Mouse (Mus musculus): ENCODE results near the gene 4930442H23Rik. TPM values are rescaled to one million over a fixed set of nuclear protein-coding genes. Genes with fewer than 3 reads are reported as not detected.
"Not testable (repeated sequence)": the region's sequence is repeated elsewhere in the genome, so short reads cannot be mapped to it uniquely, and the experiment has no call there.

4930442H23Rik gene
- total RNA-seq, 1 experiment from 2014 or later = not detected

GRCm38 (mm10) chr10:81197305-81197704, 13.7 kb upstream of the 4930442H23Rik start:
- no peak for DNase-seq

- no peak for DNase-seq
Measured at GRCm38 (mm10) chr10:81196470-81197065, 12.9 kb upstream of the 4930442H23Rik start.

DNA sequence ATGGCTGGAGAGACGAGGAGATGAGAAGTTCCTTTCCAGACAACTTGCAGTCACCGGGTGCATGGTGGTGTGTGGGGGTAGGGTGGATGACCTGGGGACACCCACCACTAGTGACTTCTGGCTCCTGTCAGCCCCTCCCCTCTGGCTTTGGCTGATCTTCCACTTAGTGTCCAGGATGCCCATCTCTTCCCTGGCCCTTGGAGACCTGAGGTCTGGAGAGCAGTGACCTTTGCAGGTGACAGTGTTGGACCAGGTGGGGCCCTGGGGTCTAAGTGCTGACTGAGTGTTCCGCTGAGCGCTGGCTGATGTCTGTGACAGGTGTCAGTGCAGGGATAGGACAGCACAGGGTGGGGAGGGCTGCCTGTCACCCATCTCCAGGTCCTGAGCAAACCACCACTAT, 11.7 kb upstream of the 4930442H23Rik start:
- DNase-seq = no peak

GRCm38 (mm10) chr10:81193991-81194774, 10.5 kb upstream of the 4930442H23Rik start:
- no peak for DNase-seq

DNA sequence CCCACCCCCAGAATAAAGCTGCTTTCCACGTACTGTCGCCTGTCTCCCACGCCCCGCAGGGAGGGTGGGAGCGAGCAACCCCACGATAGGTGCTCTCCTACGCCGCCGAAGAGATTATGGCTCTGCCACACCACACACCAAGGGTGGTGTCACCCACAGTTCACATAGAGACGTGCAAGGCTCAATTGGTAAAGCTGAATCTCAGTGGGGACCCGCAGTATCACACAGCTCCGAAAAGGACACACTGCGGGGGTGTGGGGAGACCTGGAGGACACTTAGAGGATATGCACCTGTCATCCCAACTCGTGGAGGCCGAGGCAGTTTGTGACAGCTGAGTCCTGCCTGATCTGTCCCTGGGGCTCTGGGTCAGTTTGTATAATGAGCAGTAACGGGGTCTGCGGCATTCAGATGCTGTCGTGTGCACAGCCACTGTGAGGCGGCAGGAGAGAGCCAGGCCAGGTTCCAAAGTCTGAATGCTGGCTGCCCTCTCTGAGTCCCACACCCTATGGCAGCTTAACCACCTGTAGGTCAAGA, 9.4 kb upstream of the 4930442H23Rik start:
- no peak for DNase-seq

DNA sequence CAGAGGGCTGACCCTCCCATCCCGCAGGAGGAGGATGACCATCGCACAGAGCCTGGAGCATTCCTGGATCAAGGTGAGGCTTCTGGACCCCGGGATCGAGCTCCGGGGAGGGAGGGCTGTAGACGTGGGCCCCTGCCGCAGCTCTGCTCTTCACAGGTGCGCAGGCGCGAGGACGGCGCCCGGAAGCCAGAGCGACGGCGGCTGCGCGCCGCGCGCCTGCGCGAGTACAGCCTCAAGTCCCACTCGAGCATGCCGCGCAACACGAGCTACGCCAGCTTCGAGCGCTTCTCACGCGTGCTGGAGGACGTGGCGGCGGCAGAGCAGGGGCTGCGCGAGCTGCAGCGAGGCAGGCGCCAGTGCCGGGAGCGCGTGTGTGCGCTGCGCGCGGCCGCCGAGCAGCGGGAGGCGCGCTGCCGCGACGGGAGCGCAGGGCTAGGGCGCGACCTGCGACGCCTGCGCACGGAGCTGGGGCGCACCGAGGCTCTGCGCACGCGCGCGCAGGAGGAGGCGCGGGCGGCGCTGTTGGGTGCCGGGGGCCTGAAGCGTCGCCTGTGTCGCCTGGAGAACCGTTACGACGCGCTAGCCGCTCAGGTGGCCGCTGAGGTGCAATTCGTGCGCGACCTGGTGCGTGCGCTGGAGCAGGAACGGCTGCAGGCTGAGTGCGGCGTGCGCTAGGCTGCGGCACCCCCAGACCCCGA, 8.8 kb upstream of the 4930442H23Rik start:
- peak; percentile 90 for DNase-seq

- no peak for DNase-seq
Measured at GRCm38 (mm10) chr10:81191342-81191982, 7.8 kb upstream of the 4930442H23Rik start.

- DNase-seq = no peak
Measured at GRCm38 (mm10) chr10:81190912-81191321, 7.3 kb upstream of the 4930442H23Rik start.

DNA sequence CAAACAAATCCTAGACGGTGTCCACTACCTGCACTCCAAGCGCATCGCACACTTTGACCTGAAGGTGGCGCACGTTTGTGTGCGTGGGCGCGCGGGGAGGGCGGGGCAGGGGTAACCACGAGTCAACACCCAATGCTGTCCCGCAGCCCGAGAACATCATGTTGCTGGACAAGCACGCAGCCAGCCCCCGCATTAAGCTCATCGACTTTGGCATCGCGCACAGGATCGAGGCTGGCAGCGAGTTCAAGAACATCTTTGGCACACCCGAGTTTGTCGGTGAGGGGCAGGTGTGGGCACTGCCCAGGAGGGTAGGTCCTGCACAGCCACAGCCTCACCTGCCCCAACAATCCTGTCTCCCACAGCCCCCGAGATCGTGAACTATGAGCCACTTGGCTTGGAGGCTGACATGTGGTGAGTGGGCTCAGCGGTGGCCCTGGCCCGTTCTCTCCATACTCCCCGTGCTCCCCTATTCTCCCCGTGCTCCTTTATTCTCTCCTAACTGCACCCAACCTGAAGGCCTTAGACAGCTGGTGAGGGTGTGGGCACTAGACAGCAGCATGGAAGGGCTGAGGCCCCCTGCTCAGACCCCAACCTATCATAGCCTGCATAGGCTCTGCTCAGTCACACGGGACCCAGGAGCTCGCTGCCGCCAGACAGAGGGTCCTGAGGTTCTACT, 6.7 kb upstream of the 4930442H23Rik start:
- peak; percentile 64 for DNase-seq

GRCm38 (mm10) chr10:81189821-81190220, 6.2 kb upstream of the 4930442H23Rik start:
- DNase-seq = no peak

DNA sequence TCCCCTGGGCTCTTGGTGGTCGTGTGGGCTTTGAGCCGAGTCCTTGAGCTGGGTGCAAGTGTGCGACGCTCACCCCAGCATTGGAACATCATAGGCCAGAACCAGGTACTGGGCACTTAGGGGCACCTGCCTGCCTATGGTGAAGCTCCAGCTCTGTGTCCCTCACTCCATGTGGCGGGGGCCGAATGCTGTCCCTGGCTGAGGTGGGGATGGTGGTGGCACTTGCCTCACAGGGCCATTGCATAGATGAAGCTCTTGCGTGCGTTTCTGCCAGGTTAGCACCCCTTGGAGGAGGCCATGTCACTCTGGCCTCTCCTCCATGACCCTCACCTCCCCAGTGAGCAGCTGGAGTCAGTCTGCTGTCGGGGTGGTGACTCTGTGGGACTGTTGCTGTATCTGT, 3.5 kb upstream of the 4930442H23Rik start:
- DNase-seq = no peak

DNA sequence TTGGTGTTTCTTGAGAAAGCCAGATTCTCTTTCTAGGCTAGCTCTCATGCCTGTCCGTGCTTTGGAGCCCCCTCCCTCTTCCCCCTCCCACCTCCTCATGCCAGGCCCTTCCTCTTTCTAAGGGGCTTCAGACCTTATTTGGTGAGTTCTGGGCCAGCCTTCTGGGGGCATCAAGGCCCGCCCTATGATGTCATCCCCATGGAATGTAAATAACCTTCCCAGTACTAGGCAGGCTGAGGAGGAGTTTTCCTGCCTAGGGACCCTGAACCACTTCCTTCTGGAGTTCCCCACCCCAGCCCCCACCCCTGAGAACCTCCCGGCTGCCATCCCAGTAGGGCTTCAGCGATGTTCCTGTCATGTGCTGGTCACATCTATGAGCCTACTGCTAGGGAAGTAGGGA, 1.1 kb upstream of the 4930442H23Rik start:
- no peak for DNase-seq

- peak; percentile 97 for DNase-seq
Measured at GRCm38 (mm10) chr10:81182336-81183333, 1.0 kb downstream of the 4930442H23Rik start, which contains the start of gene Dapk3. Gene Dapk3 (plus strand): TSS chr10:81183005.

GRCm38 (mm10) chr10:81181860-81182259, 1.8 kb downstream of the 4930442H23Rik start:
- not testable (repeated sequence) for DNase-seq

GRCm38 (mm10) chr10:81180946-81181345, 2.7 kb downstream of the 4930442H23Rik start:
- DNase-seq = no peak

DNA sequence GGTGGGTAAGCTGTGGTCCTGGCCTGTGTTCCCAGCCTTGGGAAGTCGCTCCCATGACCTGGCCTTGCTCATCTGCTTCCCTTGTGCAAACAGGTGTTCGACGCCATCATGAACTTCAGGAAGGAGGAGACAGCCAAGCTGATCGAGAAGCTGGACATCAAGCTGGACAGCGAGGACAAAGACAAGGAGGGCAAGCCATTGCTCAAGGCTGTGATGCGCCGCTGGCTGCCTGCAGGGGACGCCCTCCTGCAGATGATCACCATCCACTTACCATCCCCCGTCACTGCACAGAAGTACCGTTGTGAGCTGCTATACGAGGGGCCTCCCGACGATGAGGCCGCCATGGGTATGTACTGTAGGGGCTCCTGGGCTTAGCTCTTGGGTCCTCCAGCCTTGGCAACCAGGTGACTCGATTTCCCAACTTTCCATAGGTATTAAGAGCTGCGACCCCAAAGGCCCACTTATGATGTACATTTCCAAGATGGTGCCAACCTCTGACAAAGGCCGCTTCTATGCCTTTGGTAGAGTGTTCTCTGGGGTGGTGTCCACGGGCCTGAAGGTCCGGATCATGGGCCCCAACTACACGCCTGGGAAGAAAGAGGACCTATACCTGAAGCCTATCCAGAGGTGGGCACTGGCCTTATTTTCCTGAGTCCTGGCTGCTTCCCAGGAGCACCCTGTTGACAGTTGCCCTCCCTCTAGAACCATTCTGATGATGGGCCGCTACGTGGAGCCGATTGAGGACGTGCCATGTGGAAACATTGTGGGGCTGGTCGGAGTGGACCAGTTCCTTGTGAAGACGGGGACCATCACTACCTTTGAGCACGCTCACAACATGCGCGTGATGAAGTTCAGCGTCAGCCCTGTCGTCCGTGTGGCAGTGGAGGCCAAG, 4.0 kb downstream of the 4930442H23Rik start:
- no peak for DNase-seq

DNA sequence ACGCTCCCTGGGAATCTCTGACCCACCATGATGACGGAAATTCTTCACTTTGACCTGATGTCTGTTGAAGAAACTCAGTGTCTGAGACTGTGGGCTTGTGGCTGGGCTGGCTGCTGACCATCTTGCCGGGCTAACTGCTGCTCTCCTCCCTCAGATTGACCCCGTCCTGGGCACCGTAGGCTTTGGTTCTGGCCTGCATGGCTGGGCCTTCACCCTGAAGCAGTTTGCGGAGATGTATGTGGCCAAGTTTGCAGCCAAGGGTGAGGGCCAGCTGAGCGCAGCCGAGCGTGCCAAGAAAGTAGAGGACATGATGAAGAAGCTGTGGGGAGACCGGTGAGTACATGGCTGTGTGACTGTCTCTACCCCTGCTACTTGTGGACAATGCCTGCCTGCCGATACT, 4.7 kb downstream of the 4930442H23Rik start:
- DNase-seq = no peak

DNA sequence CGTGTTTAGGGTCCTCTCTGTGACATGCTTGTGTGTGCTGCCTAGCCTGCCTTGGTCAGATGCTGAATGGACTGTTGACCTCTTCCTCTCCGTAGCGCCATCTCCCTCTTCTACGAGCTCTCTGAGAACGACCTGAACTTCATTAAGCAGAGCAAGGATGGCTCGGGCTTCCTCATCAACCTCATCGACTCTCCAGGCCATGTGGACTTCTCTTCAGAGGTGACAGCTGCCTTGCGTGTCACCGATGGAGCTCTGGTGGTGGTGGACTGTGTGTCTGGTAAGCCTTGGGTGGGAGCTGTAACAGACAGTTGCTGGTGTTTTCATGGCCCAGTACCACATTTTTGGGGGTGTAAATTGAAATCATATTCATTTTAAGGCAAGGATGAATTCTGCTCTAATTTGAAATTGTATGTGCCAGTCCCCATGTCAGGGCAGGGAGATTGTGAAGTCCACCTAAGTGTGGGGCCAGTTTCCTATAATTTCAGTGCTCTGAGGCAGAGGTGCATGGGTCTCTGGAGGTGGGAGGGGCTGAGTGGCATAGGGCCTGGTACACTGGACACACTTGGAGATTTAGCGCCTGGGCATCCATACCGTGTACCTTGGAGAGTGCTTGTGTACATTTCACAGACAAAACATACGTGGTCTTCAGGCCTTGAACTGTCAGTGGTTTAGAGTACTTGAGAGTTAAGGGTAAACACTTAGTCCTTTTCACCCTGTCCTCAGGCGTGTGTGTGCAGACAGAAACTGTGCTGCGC, 5.5 kb downstream of the 4930442H23Rik start:
- DNase-seq = no peak

DNA sequence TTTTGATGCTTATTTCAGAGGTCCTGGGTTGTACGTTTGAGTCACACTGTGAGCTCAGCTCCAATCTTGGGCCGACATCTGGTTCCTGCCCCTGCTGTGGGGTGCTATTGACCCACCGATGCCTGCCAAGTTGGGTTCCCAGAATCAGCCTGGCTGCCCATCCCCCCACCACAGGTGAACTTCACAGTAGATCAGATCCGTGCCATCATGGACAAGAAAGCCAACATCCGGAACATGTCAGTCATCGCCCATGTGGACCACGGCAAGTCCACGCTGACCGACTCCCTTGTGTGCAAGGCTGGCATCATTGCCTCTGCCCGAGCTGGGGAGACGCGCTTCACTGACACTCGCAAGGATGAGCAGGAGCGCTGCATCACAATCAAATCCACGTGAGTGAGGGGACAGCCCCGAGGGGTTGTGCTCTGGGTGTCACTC, 6.1 kb downstream of the 4930442H23Rik start:
- peak; percentile 53 for DNase-seq

Data from adrenal gland, postnatal 14 days (tissue).